Mouse (Mus musculus): ENCODE measurements around the gene Mtfp1. TPM values are rescaled to one million over a fixed set of nuclear protein-coding genes. Genes with fewer than 3 reads are reported as not detected.

Mtfp1 gene
- polyA plus RNA-seq, 1 experiment: 5.1 TPM

- Histone ChIP-seq H3K27me3 (replicated peaks) (no peaks in the 10 kb centered on the region), H3K4me3 (replicated peaks) (no peak overlapping the region), H3K9me3 (no peaks in the 10 kb centered on the region), H3K4me1 (peaks cover 42% of the 10 kb centered on the region), H3K36me3 (replicated peaks; ENCODE audit: low read length) (peaks cover 75% of the 10 kb centered on the region)
- TF ChIP-seq GATA1 (IDR thresholded peaks at IDR 0.05; ENCODE audit: borderline replicate concordance, low read length): no peak
- no peak for TF ChIP-seq FLI1 (IDR thresholded peaks at IDR 0.05; ENCODE audit: low read length)
Observed at GRCm38 (mm10) chr11:4101851-4102250, 6.6 kb upstream of the Mtfp1 start.

- no peak for TF ChIP-seq FLI1 (IDR thresholded peaks at IDR 0.05; ENCODE audit: low read length)
- TF ChIP-seq GATA1 (IDR thresholded peaks at IDR 0.05; ENCODE audit: borderline replicate concordance, low read length): no peak
- peaks cover 53% of the 10 kb centered on the region for H3K36me3 ChIP-seq (replicated peaks; ENCODE audit: low read length)
- H3K27me3 ChIP-seq (replicated peaks): no peaks in the 10 kb centered on the region
Observed at GRCm38 (mm10) chr11:4099447-4099846, 4.2 kb upstream of the Mtfp1 start.

GRCm38 (mm10) chr11:4098816-4099215, 3.6 kb upstream of the Mtfp1 start:
- no peak overlapping the region for H3K4me3 ChIP-seq (replicated peaks)
- TF ChIP-seq FLI1 (IDR thresholded peaks at IDR 0.05; ENCODE audit: low read length) (no peak), GATA1 (IDR thresholded peaks at IDR 0.05; ENCODE audit: borderline replicate concordance, low read length) (no peak)

More at GRCm38 (mm10) chr11:4099447-4099846, 4.2 kb upstream of the Mtfp1 start:
- Histone ChIP-seq H3K4me1 (peaks cover 58% of the 10 kb centered on the region), H3K4me3 (replicated peaks) (no peak overlapping the region), H3K9me3 (no peaks in the 10 kb centered on the region)

GRCm38 (mm10) chr11:4098120-4098519, 2.9 kb upstream of the Mtfp1 start:
- no peaks in the 10 kb centered on the region for H3K9me3 ChIP-seq
- peaks cover 56% of the 10 kb centered on the region for H3K36me3 ChIP-seq (replicated peaks; ENCODE audit: low read length)
- H3K4me3 ChIP-seq (replicated peaks): no peak overlapping the region
- H3K27me3 ChIP-seq (replicated peaks): no peaks in the 10 kb centered on the region
- TF ChIP-seq FLI1 (IDR thresholded peaks at IDR 0.05; ENCODE audit: low read length) (no peak), GATA1 (IDR thresholded peaks at IDR 0.05; ENCODE audit: borderline replicate concordance, low read length) (no peak)
- H3K4me1 ChIP-seq: peaks cover 69% of the 10 kb centered on the region

More at GRCm38 (mm10) chr11:4098816-4099215, 3.6 kb upstream of the Mtfp1 start:
- peaks cover 64% of the 10 kb centered on the region for H3K4me1 ChIP-seq
- no peaks in the 10 kb centered on the region for H3K9me3 ChIP-seq
- H3K27me3 ChIP-seq (replicated peaks): no peaks in the 10 kb centered on the region
- peaks cover 56% of the 10 kb centered on the region for H3K36me3 ChIP-seq (replicated peaks; ENCODE audit: low read length)

- H3K9me3 ChIP-seq: peaks cover 2% of the 10 kb centered on the region
Observed at GRCm38 (mm10) chr11:4097091-4097621, 1.9 kb upstream of the Mtfp1 start.

GRCm38 (mm10) chr11:4096054-4096984, 1.1 kb upstream of the Mtfp1 start:
- Histone ChIP-seq H3K9me3 (peaks cover 10% of the 10 kb centered on the region), H3K4me1 (peaks cover 57% of the 10 kb centered on the region), H3K36me3 (replicated peaks; ENCODE audit: low read length) (peaks cover 55% of the 10 kb centered on the region), H3K27me3 (replicated peaks) (no peaks in the 10 kb centered on the region), H3K4me3 (replicated peaks) (peak overlapping the region; percentile 94)
- TF ChIP-seq GATA1 (IDR thresholded peaks at IDR 0.05; ENCODE audit: borderline replicate concordance, low read length): no peak
- no peak for TF ChIP-seq FLI1 (IDR thresholded peaks at IDR 0.05; ENCODE audit: low read length)

More at GRCm38 (mm10) chr11:4097091-4097621, 1.9 kb upstream of the Mtfp1 start:
- peaks cover 55% of the 10 kb centered on the region for H3K36me3 ChIP-seq (replicated peaks; ENCODE audit: low read length)
- TF ChIP-seq GATA1 (IDR thresholded peaks at IDR 0.05; ENCODE audit: borderline replicate concordance, low read length) (no peak), FLI1 (IDR thresholded peaks at IDR 0.05; ENCODE audit: low read length) (no peak)
- peak overlapping the region; percentile 94 for H3K4me3 ChIP-seq (replicated peaks)
- H3K4me1 ChIP-seq: peaks cover 64% of the 10 kb centered on the region
- H3K27me3 ChIP-seq (replicated peaks): no peaks in the 10 kb centered on the region

GRCm38 (mm10) chr11:4094378-4095170, 671 bp downstream of the Mtfp1 start:
- Histone ChIP-seq H3K36me3 (replicated peaks; ENCODE audit: low read length) (peaks cover 52% of the 10 kb centered on the region), H3K4me1 (peaks cover 54% of the 10 kb centered on the region), H3K4me3 (replicated peaks) (peak overlapping the region; percentile 94), H3K27me3 (replicated peaks) (no peaks in the 10 kb centered on the region), H3K9me3 (peaks cover 28% of the 10 kb centered on the region)
- TF ChIP-seq GATA1 (IDR thresholded peaks at IDR 0.05; ENCODE audit: borderline replicate concordance, low read length) (no peak), FLI1 (IDR thresholded peaks at IDR 0.05; ENCODE audit: low read length) (no peak)

DNA sequence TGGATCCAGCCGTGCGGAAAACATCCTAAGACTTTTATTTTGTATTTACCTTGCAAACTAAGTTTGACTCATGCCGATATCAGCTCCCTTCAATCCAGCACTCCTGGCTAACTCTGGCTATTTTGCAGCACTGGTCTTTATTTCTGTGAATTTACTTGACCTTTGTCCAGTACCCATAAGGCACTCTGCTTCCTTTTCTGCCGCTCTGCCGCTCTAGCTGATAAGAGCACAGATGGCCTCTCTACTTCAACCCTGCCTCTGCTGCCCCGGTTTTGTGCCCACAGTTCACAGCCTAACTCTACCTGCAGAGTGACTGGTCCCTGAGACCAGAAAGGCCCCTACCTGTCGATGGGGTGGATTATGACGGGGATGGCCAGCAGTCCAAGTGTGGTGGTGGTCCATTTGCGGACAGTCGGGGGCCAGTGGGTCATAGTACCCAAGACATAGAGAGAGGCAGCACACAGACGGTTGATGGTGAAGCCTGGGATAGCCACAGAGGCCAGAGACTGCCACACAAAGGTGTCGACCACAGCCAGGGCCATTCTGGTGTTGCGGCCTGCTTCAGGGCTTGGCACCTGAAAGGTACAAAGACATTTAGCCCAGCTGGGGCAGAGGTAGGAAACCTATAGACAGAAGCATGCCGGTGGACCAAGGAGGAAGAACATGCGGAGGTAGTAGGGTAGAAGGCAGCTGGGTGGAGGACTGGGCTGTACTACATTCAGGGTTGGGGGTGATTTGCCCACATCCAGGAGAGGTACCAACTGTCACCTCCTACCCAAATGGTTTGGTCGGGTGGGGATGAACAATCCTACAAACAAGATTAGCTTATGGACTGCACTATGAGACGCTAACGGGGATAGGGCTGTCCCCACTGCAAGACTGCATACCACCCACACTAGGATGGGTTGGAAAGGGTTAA, 1.5 kb downstream of the Mtfp1 start:
- H3K4me1 ChIP-seq: peaks cover 49% of the 10 kb centered on the region
- peaks cover 32% of the 10 kb centered on the region for H3K9me3 ChIP-seq
- H3K4me3 ChIP-seq (replicated peaks): peak overlapping the region; percentile 94
- no peak for TF ChIP-seq GATA1 (IDR thresholded peaks at IDR 0.05; ENCODE audit: borderline replicate concordance, low read length)
- TF ChIP-seq FLI1 (IDR thresholded peaks at IDR 0.05; ENCODE audit: low read length): no peak
- H3K36me3 ChIP-seq (replicated peaks; ENCODE audit: low read length): peaks cover 44% of the 10 kb centered on the region
- no peaks in the 10 kb centered on the region for H3K27me3 ChIP-seq (replicated peaks)
